19 mouse cellular contexts compared by ENCODE assay signal in the genomic region with DNA sequence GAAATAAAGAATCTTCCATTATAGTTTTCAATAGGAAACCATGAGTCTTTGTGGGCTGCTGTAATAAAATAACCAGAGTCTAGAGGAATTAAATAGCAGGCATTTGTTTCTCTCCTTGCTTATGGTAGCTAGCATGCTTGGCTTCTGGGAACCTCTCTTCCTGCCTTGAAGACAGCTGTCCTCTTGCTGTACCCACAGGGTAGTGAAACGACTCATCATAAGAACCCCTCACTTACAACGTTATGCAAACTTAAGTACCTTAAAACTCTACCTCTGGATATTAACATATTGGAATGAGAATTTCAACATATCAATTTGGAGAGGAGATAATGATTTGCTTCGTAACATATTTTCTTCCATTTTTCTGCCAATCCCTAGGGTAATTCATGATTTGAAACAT. TPM values are rescaled to one million over a fixed set of nuclear protein-coding genes. Genes with fewer than 3 reads are reported as not detected.
DNase-seq lines count a peak whose midpoint lies in the region; TF ChIP-seq lines count a peak whose summit lies in the region.
"Had no signal": no experiment of that assay in that cellular context is flagged by ENCODE, and none has a peak within 500 bp of the region (broad histone marks: within the 10 kb centered on the region; RNA-seq: fewer than 3 reads in every experiment).

No protein-coding gene starts in this region.

- in situ Hi-C loops in CH12.LX (cut with MboI; ENCODE audit: low pct_ligation_motif_present, low pct_unique_long_range_greater_than_20kb, low sequenced_read_pairs): no loop called here

- H3K9ac ChIP-seq in CH12.LX (ENCODE audit: insufficient read depth, low read depth): no peak overlapping the region

- H3K4me2 ChIP-seq in CH12.LX (ENCODE audit: insufficient read depth, low read depth, poor library complexity, severe bottlenecking): no peak overlapping the region

- no peak overlapping the region for H3K27ac ChIP-seq in CH12.LX (ENCODE audit: insufficient read depth, low read depth)

- TF ChIP-seq POLR2A in CH12.LX (IDR thresholded peaks at IDR 0.05; ENCODE audit: low read depth, low read length): no peak

- no peaks in the 10 kb centered on the region for H3K27me3 ChIP-seq in CH12.LX (replicated peaks)
- H3K27me3 ChIP-seq: Patski had no signal

- H3K79me2 ChIP-seq in CH12.LX (replicated peaks; ENCODE audit: control insufficient read depth, extremely low read depth, insufficient read depth, poor library complexity, severe bottlenecking): no peaks in the 10 kb centered on the region

- TF ChIP-seq CTCF in CH12.LX (conservative IDR thresholded peaks at IDR 0.05 in 1 of 2, IDR thresholded peaks at IDR 0.05 in 1 of 2; ENCODE audit: low read depth in 2 of 2, low read length in 2 of 2): no peak

- no peaks in the 10 kb centered on the region for H3K36me3 ChIP-seq in CH12.LX (replicated peaks in 1 of 2; ENCODE audit: control insufficient read depth in 1 of 2, insufficient read depth in 1 of 2, low read length in 1 of 2)
- H3K36me3 ChIP-seq: G1E had no signal

- H3K4me3 ChIP-seq in CH12.LX (replicated peaks in 1 of 3; ENCODE audit: low read depth in 2 of 3, low read length in 2 of 3, poor library complexity in 1 of 3): no peak overlapping the region

- TF ChIP-seq RAD21 in CH12.LX (IDR thresholded peaks at IDR 0.05; ENCODE audit: low read depth, low read length): no peak

- dilution Hi-C loops in CH12.LX (cut with MboI; ENCODE audit: extremely low pct_ligation_motif_present, extremely low pct_unique_long_range_greater_than_20kb, low sequenced_read_pairs): no loop called here

- no peaks in the 10 kb centered on the region for H3K9me3 ChIP-seq in CH12.LX (replicated peaks; ENCODE audit: low read length)

- TF ChIP-seq EP300 in CH12.LX (IDR thresholded peaks at IDR 0.05; ENCODE audit: low read length): peak; percentile 53; the same call in 1 of the 2 replicates

- peaks cover 10 to 34% of the 10 kb centered on the region in 2 experiments; a peak in 3 of 4 replicates for H3K4me1 ChIP-seq in CH12.LX (ENCODE audit: control insufficient read depth in 1 of 2, insufficient read depth in 2 of 2)

- DNase-seq in CH12.LX (ENCODE audit: extremely low read depth): no peak
- DNase-seq in adrenal gland, postnatal 4 days (ENCODE audit: low spot score in 2 of 2): no peak
- DNase-seq: adrenal gland, adult 2 months; adrenal gland, adult 8-10 months; adrenal gland, postnatal 10 days; adrenal gland, postnatal 14 days; adrenal gland, postnatal 25 days; adrenal gland, postnatal 36 days; B cell, adult 2 months; cerebellum, adult 11 months; cerebellum, adult 11-12 months; cerebellum, adult 18-20 months; cerebellum, adult 2 months; cerebellum, adult 8-10 months; cerebellum, adult 9-10 months had no signal

TF ChIP-seq in CH12.LX, 34 proteins besides CTCF, POLR2A, EP300 and RAD21:
- TF ChIP-seq IRF4 (IDR thresholded peaks at IDR 0.05; ENCODE audit: low read depth, low read length) (peak; percentile 69), JUND (conservative IDR thresholded peaks at IDR 0.05; ENCODE audit: low read depth, low read length) (peak; percentile 52; the same call in 1 of the 2 replicates), BHLHE40 (IDR thresholded peaks at IDR 0.05; ENCODE audit: low read depth, low read length) (no peak)

RNA-seq across cellular contexts. Expression of gene Tnfsf8, which starts 14.3 kb away (rescaled TPM):
- total RNA-seq in CH12.LX (2012; rRNA removed) (15.6 and 22.8 TPM in 2 replicates), CH12.LX (2014; rRNA removed) (67.9 and 72.5 TPM in 2 replicates)
- polyA plus RNA-seq in CH12.LX (2012; ENCODE audit: insufficient read length, low read depth): 19.4 and 19.8 TPM in 2 replicates
- total RNA-seq in adrenal gland, postnatal 4 days (2021): not detected
- total RNA-seq: adrenal gland, postnatal 14 days; adrenal gland, postnatal 25 days; G1E; MEL had no signal
- polyA plus RNA-seq: adrenal gland, adult 2 months; C2C12; G1E; Patski had no signal

Comparison
In these comparisons a context has a peak if more than half of its experiments do, and no peak if none do; other contexts are left out.
1. RNA of gene Tnfsf8, which starts 14.3 kb away (total RNA-seq): 15.6 to 72.5 TPM in CH12.LX; not detected in adrenal gland, postnatal 4 days; every median in the first group is over 10 times any median in the second.